Mouse (Mus musculus) liver, embryonic 14 days (tissue): ENCODE measurements around the gene Grin2c. TPM values are rescaled to one million over a fixed set of nuclear protein-coding genes. Genes with fewer than 3 reads are reported as not detected.

Experiments
- polyA plus RNA-seq: library from polyadenylated mRNA; depleted of rRNA; stranded (reverse); fragments of >200 nt; gene quantifications from 2 replicates; pipeline ENCODE4 v1.2.3, GENCODE M21; 2012; rRNA removed

Grin2c gene
- polyA plus RNA-seq, result 0.12 and 0.20 TPM in 2 replicates

GRCm38 (mm10) chr11:115267061-115267883 lies at the start of gene Grin2c:
Gene Grin2c, minus strand, starts transcription at chr11:115267243.

GRCm38 (mm10) chr11:115306863-115307262 lies 39.8 kb upstream of the Grin2c start, which contains the start of gene Otop2:
Gene Otop2, plus strand, starts transcription at chr11:115307163.

GRCm38 (mm10) chr11:115297214-115297826 lies 30.3 kb upstream of the Grin2c start, which contains the start of gene Fads6:
Gene Fads6, minus strand, starts transcription at chr11:115297663.

GRCm38 (mm10) chr11:115276780-115277603 lies 9.9 kb upstream of the Grin2c start, which contains the start of gene Fdxr:
Gene Fdxr, minus strand, starts transcription at chr11:115277050.

Other genes starting within 250 kb of the Grin2c start
- gene Cd300ld4, start 240.2 kb downstream of the Grin2c start, polyA plus RNA-seq, result 0.07 TPM in 1 of 2 replicates, not detected in the other
- 0.06 and 0.15 TPM in 2 replicates for gene Cd300ld5, start 229.5 kb downstream of the Grin2c start, polyA plus RNA-seq
- 0.53 and 0.97 TPM in 2 replicates for gene Cd300ld3, start 218.8 kb downstream of the Grin2c start, polyA plus RNA-seq
- 0.50 and 0.73 TPM in 2 replicates for gene Cd300e, start 205.1 kb downstream of the Grin2c start, polyA plus RNA-seq
- gene Rab37, start 175.8 kb downstream of the Grin2c start, polyA plus RNA-seq, result 1.6 and 1.8 TPM in 2 replicates
- 1.7 and 2.1 TPM in 2 replicates for gene Cd300lf, start 133.3 kb downstream of the Grin2c start, polyA plus RNA-seq
- gene Slc9a3r1, start 103.9 kb downstream of the Grin2c start, polyA plus RNA-seq, result 37.4 and 43.9 TPM in 2 replicates
- 1.2 and 1.7 TPM in 2 replicates for gene Tmem104, start 79.8 kb downstream of the Grin2c start, polyA plus RNA-seq
- 7.6 and 9.0 TPM in 2 replicates for gene Nat9, start 79.4 kb downstream of the Grin2c start, polyA plus RNA-seq
- gene Fdxr, start 9.8 kb upstream of the Grin2c start, polyA plus RNA-seq, result 12.0 and 14.4 TPM in 2 replicates
- 6.1 and 6.9 TPM in 2 replicates for gene Fads6, start 30.4 kb upstream of the Grin2c start, polyA plus RNA-seq
- gene Otop2, start 39.9 kb upstream of the Grin2c start, polyA plus RNA-seq, result not detected in 2 replicates
- gene Ush1g, start 54.8 kb upstream of the Grin2c start, polyA plus RNA-seq, result 0.05 and 0.07 TPM in 2 replicates
- gene Otop3, start 67.5 kb upstream of the Grin2c start, polyA plus RNA-seq, result not detected in 2 replicates
- gene Hid1, start 100.5 kb upstream of the Grin2c start, polyA plus RNA-seq, result 0.57 and 0.70 TPM in 2 replicates
- 1.4 and 1.5 TPM in 2 replicates for gene Cdr2l, start 114.7 kb upstream of the Grin2c start, polyA plus RNA-seq
- gene Mrpl58, start 136.5 kb upstream of the Grin2c start, polyA plus RNA-seq, result 38.7 and 39.5 TPM in 2 replicates
- gene Atp5h, start 152.7 kb upstream of the Grin2c start, polyA plus RNA-seq, result 362 and 391 TPM in 2 replicates
- gene Kctd2, start 152.9 kb upstream of the Grin2c start, polyA plus RNA-seq, result 6.4 and 6.8 TPM in 2 replicates
- 0.05 TPM in 2 replicates for gene Trim80, start 173.3 kb upstream of the Grin2c start, polyA plus RNA-seq
- gene Slc16a5, start 195.2 kb upstream of the Grin2c start, polyA plus RNA-seq, result 0.05 TPM in 1 of 2 replicates, not detected in the other
- gene Armc7, start 208.4 kb upstream of the Grin2c start, polyA plus RNA-seq, result 1.8 and 2.2 TPM in 2 replicates
- gene Nt5c, start 224.6 kb upstream of the Grin2c start, polyA plus RNA-seq, result 26.9 and 30.1 TPM in 2 replicates
- 141 and 165 TPM in 2 replicates for gene Jpt1, start 247.1 kb upstream of the Grin2c start, polyA plus RNA-seq